Mouse (Mus musculus) myocyte (in vitro differentiated cells): Measurements from ENCODE around the gene Gm20388. TPM values are rescaled to one million over a fixed set of nuclear protein-coding genes. Genes with fewer than 3 reads are reported as not detected.
"Not testable (repeated sequence)": the region's sequence is repeated elsewhere in the genome, so short reads cannot be mapped to it uniquely, and the experiment has no call there.

Source experiments
- H3K27me3 ChIP-seq: one replicate; pipeline ENCODE4 v1.6.1; 2011; ENCODE audit not compliant: control insufficient read depth, insufficient read depth, insufficient read length
- H3K36me3 ChIP-seq: one replicate; pipeline ENCODE4 v1.6.1; 2011; ENCODE audit not compliant: control insufficient read depth, insufficient read depth
- H3K4me2 ChIP-seq: one replicate; pipeline ENCODE4 v1.6.1; 2011; ENCODE audit warnings: low read depth, control low read depth
- H3K4me3 ChIP-seq: one replicate; pipeline ENCODE4 v1.5.1; 2011; ENCODE audit warnings: mild to moderate bottlenecking, control low read depth, moderate library complexity
- H3K79me2 ChIP-seq: one replicate; pipeline ENCODE4 v1.6.1; 2011; ENCODE audit not compliant: control insufficient read depth, insufficient read depth
- H3ac ChIP-seq: one replicate; pipeline ENCODE4 v1.6.1; 2011; ENCODE audit not compliant: control insufficient read depth, insufficient read length
- CEBPB ChIP-seq: IDR thresholded peaks from 2 replicates; pipeline ENCODE4 v1.6.1; 2011; ENCODE audit warnings: mild to moderate bottlenecking, moderate library complexity; ENCODE audit not compliant: poor library complexity, insufficient read depth, severe bottlenecking
- E2F4 ChIP-seq: IDR thresholded peaks from one replicate; pipeline ENCODE4 v1.6.1; 2011; ENCODE audit warnings: mild to moderate bottlenecking, control low read depth, moderate library complexity; ENCODE audit not compliant: insufficient read depth
- MAX ChIP-seq: IDR thresholded peaks from one replicate; pipeline ENCODE4 v1.6.1; 2011; ENCODE audit warnings: low read depth, mild to moderate bottlenecking, control low read depth
- MYOD1 ChIP-seq, 3 experiments: IDR thresholded peaks; one replicate each; pipeline ENCODE4 v1.6.1; 2011; ENCODE audit warnings: control low read depth in 2 of 3, low read depth in 2 of 3, mild to moderate bottlenecking in 2 of 3, moderate library complexity in 1 of 3; ENCODE audit not compliant: insufficient read length in 2 of 3, control insufficient read depth in 1 of 3
- MYOG ChIP-seq, 3 experiments: IDR thresholded peaks; one replicate each; pipeline ENCODE4 v1.6.1; 2011; ENCODE audit warnings: control low read depth in 2 of 3, low read depth in 2 of 3, mild to moderate bottlenecking in 2 of 3; ENCODE audit not compliant: insufficient read length in 2 of 3, control insufficient read depth in 1 of 3, insufficient read depth in 1 of 3
- POLR2A ChIP-seq: IDR thresholded peaks from one replicate; pipeline ENCODE4 v1.6.1; 2011; ENCODE audit warnings: low read depth, mild to moderate bottlenecking, control low read depth, moderate library complexity; ENCODE audit not compliant: insufficient read length
- POLR2AphosphoS2 ChIP-seq: IDR thresholded peaks from one replicate; pipeline ENCODE4 v1.6.1; 2011; ENCODE audit warnings: low read depth, control low read depth; ENCODE audit not compliant: insufficient read length
- REST ChIP-seq: IDR thresholded peaks from one replicate; pipeline ENCODE4 v1.6.1; 2011; ENCODE audit warnings: mild to moderate bottlenecking, control low read depth, moderate library complexity; ENCODE audit not compliant: insufficient read depth, insufficient read length
- SRF ChIP-seq: IDR thresholded peaks from one replicate; pipeline ENCODE4 v1.6.1; 2011; ENCODE audit warnings: low read depth; ENCODE audit not compliant: control insufficient read depth, insufficient read length
- TCF12 ChIP-seq: IDR thresholded peaks from one replicate; pipeline ENCODE4 v1.6.1; 2011; ENCODE audit warnings: mild to moderate bottlenecking, control low read depth; ENCODE audit not compliant: poor library complexity, insufficient read depth, severe bottlenecking
- TCF3 ChIP-seq: IDR thresholded peaks from one replicate; pipeline ENCODE4 v1.6.1; 2011; ENCODE audit warnings: low read depth, control low read depth; ENCODE audit not compliant: insufficient read length
- USF1 ChIP-seq: IDR thresholded peaks from one replicate; pipeline ENCODE4 v1.6.1; 2011; ENCODE audit warnings: low read depth, mild to moderate bottlenecking, control low read depth, moderate library complexity
- polyA plus RNA-seq: library from polyadenylated mRNA; unstranded; fragments of >200 nt; fragmentation: generic; extraction: Trizol; gene quantifications from one replicate; pipeline ENCODE4 v1.2.1, GENCODE M21; 2012; ENCODE audit warnings: missing spikeins

Gm20388 gene
- polyA plus RNA-seq, 1 experiment, result 15.3 TPM

DNA sequence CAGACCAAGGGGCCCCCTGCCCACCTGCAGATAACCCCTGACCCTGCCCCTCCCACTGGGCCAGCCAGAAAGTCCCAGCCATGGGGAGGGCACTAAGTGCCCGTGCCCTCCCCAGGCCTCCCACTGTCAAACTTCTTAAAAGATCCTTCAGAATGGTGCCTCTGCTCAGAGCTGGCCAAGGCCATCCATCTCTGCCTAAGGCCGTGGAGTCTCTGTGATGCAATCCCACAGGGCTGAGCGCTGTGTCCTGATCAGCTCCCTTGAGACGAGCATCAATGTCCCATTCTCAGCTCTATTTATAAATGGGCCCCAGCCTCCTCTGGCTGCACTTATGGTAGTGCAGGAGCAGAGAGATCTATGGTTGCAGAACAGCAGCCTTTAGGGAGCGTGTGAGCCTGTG lies 1403.4 kb downstream of the Gm20388 start:
- H3K4me3 ChIP-seq, result no peak overlapping the region
- TF ChIP-seq TCF3 (no peak), USF1 (no peak), MAX (no peak), MYOD1 (IDR thresholded peaks at IDR 0.05; ENCODE audit: control insufficient read depth in 1 of 3, insufficient read length in 2 of 3, low read depth in 2 of 3) (no peak), TCF12 (no peak)
- H3K27me3 ChIP-seq, result peaks cover 29% of the 10 kb centered on the region
- H3ac ChIP-seq, result no peak overlapping the region
- no peaks in the 10 kb centered on the region for H3K36me3 ChIP-seq
- no peak overlapping the region for H3K4me2 ChIP-seq
- H3K79me2 ChIP-seq, result no peaks in the 10 kb centered on the region

DNA sequence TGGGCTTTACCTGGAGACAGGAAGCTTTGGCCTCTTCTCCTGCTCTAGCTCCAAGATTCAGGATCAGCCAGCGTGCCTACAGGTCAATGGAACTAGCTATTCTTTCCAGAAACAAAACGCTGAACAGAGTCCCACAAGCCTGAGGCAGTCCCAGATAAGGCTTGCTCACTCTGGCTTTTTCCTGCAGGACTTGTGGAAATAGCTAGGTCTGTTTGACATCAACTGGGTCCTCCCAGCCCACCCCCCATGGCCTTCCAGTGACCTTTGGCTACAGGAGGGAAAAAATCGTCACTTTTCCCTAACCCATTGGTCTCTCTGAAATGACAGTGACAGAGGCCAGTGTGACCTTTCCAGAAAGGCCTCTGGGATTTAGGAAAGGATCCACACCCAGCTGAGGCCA lies 1404.9 kb downstream of the Gm20388 start:
- no peaks in the 10 kb centered on the region for H3K36me3 ChIP-seq
- H3K4me2 ChIP-seq, result no peak overlapping the region
- no peaks in the 10 kb centered on the region for H3K79me2 ChIP-seq
- H3K4me3 ChIP-seq, result no peak overlapping the region
- TF ChIP-seq CEBPB, result no peak
- no peak for TF ChIP-seq REST
- TF ChIP-seq TCF3, result no peak
- no peak for TF ChIP-seq E2F4
- TF ChIP-seq MAX, result no peak
- no peak for TF ChIP-seq POLR2A
- no peak for TF ChIP-seq SRF
- TF ChIP-seq USF1, result no peak
- TF ChIP-seq MYOD1 (IDR thresholded peaks at IDR 0.05; ENCODE audit: control insufficient read depth in 1 of 3, insufficient read length in 2 of 3, low read depth in 2 of 3), result no peak
- no peak for TF ChIP-seq MYOG (IDR thresholded peaks at IDR 0.05; ENCODE audit: control insufficient read depth in 1 of 3, insufficient read depth in 1 of 3, insufficient read length in 2 of 3, low read depth in 2 of 3)
- TF ChIP-seq POLR2AphosphoS2, result no peak
- TF ChIP-seq TCF12, result no peak
- no peak overlapping the region for H3ac ChIP-seq
- H3K27me3 ChIP-seq, result peaks cover 18% of the 10 kb centered on the region

DNA sequence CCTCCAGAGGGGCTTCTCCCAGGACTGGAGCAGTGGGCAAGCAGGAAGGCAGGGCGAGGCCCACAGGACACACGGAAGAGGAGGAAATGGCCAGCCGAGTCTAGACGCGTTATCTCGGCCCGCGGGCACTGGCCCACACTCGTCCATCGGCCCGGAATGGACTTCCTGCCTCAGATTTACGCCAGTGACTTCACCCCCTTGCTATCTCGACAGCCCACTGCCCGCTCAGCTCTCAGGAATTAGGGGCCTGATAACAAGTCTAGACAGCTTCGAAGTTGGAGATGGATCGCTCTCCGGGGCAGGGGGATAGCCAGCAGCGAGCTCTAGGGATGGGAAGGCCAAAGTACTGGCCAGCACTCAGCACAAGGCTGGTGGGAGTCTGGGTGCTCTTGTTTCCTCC lies 1405.4 kb downstream of the Gm20388 start:
- no peak for TF ChIP-seq POLR2A
- TF ChIP-seq MYOD1 (IDR thresholded peaks at IDR 0.05; ENCODE audit: control insufficient read depth in 1 of 3, insufficient read length in 2 of 3, low read depth in 2 of 3), result no peak
- TF ChIP-seq E2F4, result no peak
- no peak for TF ChIP-seq POLR2AphosphoS2
- TF ChIP-seq TCF3, result no peak
- TF ChIP-seq MYOG (IDR thresholded peaks at IDR 0.05; ENCODE audit: control insufficient read depth in 1 of 3, insufficient read depth in 1 of 3, insufficient read length in 2 of 3, low read depth in 2 of 3), result no peak
- no peak for TF ChIP-seq TCF12
- TF ChIP-seq SRF, result no peak
- TF ChIP-seq CEBPB, result no peak
- TF ChIP-seq USF1, result no peak
- TF ChIP-seq MAX, result no peak
- TF ChIP-seq REST, result no peak
- Histone ChIP-seq H3K27me3 (peaks cover 14% of the 10 kb centered on the region), H3K79me2 (no peaks in the 10 kb centered on the region), H3K4me2 (no peak overlapping the region), H3ac (no peak overlapping the region), H3K4me3 (no peak overlapping the region), H3K36me3 (no peaks in the 10 kb centered on the region)

DNA sequence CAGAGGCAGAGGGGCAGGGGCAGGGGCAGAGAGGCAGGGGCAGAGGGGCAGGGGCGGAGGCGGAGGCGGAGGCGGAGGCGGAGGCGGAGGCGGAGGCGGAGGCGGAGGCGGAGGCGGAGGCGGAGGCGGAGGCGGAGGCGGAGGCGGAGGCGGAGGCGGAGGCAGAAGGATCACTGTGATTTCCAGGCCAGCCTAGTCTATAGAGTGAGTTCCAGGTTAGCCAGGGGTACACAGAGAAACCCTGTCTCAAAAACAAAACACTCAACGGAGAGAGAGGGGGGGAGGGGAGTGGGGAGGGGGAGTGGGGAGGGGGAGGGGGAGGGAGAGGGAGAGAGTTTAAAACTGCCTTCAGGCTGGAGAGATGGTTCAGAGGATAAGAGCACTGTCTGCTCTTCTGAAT lies 1408.1 kb downstream of the Gm20388 start:
- not testable (repeated sequence) for H3K79me2 ChIP-seq, H3K27me3 ChIP-seq, H3K36me3 ChIP-seq, H3ac ChIP-seq, H3K4me2 ChIP-seq, H3K4me3 ChIP-seq

DNA sequence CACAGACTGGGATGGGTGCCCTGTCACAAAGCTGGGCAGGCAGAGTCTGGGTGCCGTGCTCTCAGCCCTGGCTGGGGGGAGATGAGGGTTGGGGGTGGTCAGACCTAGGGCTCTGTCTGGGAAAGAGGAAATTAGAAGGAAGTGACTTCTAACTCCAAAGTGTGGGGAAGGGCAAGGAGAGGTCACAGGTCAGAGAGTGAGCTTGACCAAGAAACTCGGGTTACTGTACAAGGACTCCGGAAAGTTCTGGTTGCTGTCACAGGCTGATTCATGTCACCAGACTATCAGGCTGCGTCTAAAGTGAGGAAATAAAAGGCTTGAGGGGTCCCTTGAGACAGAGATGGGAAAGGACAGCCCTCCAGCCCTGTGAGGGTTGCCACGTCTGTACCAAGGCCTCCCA lies 1408.8 kb downstream of the Gm20388 start:
- no peak overlapping the region for H3ac ChIP-seq
- TF ChIP-seq MAX, result no peak
- no peak for TF ChIP-seq POLR2AphosphoS2
- TF ChIP-seq CEBPB, result no peak
- TF ChIP-seq E2F4, result no peak
- TF ChIP-seq MYOD1 (IDR thresholded peaks at IDR 0.05; ENCODE audit: control insufficient read depth in 1 of 3, insufficient read length in 2 of 3, low read depth in 2 of 3), result no peak
- no peaks in the 10 kb centered on the region for H3K36me3 ChIP-seq
- H3K4me2 ChIP-seq, result no peak overlapping the region
- H3K27me3 ChIP-seq, result no peaks in the 10 kb centered on the region
- H3K79me2 ChIP-seq, result no peaks in the 10 kb centered on the region
- no peak overlapping the region for H3K4me3 ChIP-seq
